Mouse (Mus musculus) layer of hippocampus, postnatal 14 days (tissue): ENCODE measurements at regions not wholly inside any gene's neighbourhood (a gene's known extent, or its start where the extent isn't known, plus 50 kb on each side); places are given as distances from the start of the nearest gene placed in this dataset.

Experiments
- DNase-seq, 2 experiments: peaks; one replicate each; pipeline ENCODE4 v3.0.0; 2021 to 2022; ENCODE audit warnings: low spot score in 2 of 2, mixed read lengths in 1 of 2

DNA sequence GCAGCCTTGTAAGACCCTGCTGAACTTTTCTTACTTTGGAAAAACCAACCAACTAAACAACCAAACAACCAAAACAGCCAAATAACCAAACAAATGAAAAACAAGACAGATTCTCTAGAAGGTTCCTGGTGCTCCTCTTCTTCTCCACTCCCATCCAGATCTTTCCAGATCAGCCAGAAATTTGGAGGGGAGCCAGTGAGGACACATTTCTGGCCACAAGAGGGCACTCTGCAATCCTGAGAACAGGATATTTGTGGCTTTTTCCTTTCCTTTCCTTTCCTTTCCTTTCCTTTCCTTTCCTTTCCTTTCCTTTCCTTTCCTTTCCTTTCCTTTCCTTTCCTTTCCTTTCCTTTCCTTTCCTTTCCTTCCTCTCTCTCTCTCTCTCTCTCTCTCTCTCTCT, 177.9 kb upstream of the Prok2 start:
- DNase-seq: peak; percentile 61 to 79

DNA sequence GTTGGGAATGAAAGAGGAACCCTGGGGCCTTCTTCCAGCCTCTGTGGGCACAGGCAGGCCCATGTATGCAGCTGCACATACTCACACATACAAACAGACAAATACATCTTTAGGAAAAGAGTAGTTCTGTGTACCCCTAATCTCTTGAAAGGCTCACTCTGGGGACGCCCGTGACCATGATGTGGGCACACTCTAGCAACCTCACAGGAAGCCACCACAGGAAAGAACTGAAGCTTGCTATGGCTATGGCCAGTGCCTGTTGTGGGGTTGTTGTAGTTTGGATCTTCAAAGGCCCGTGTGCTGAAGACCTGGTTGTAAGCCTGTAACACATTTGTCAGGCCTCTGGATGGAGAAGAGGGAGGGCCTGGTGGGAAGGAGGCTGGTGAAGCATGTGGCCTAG, 175.4 kb upstream of the Prok2 start:
- DNase-seq: no peak

DNA sequence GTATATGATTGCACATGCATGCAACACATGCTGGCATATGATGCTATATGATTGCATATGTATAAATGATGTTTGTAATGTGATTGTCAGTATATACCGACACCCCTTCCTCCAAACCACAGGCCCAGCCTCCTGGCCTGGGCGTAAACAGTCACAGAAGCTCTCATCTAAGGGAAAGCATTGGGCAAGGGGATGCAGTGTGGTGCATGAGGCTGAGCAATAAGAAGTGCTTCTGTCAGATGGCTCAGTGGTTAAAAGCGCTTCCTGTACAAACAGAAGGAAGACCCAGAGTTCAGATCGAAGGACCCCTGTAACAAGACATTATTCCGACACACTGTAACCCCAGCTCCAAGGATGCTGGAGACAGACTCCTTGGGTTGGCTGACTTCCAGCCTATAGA, 175.0 kb upstream of the Prok2 start:
- DNase-seq: no peak

DNA sequence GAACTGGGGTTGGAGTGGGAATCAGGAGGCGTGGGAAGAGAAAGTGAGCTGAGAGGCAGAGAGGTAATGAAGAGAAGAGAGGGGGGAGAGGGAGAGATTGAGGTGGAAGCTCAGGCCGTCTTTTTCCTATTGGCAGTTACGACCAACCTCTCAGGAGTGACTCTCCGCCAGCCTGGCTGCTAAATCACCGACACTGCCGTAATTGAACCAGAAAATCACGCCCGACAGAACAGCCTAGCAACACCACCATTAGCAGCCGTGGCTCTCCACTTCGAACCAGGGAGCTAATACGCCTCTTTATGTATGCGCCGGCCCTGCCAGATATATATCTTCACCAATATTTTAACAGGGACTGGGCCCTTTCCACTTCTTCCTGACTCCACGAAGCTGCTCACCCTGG, 173.5 kb upstream of the Prok2 start:
- DNase-seq: no peak

DNA sequence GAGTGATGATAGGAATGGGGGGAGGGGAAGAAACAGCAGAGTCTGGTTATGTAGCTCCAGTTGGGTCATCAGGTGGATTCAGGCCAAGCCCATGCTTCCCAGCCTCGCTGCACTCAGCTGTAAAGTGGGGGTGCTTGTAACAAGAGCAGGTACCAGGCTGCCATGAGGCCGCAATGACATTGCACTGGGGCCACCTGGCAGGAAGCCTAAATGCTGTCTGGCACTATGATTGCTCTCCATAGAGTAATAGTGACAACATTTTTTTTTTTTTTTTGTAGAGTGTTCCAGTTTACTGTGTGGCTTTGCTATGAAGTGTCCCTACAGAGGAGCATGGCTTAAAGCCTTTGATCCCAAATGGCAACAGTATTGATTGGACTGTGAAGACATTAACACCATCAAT, 171.9 kb upstream of the Prok2 start:
- no peak for DNase-seq

DNA sequence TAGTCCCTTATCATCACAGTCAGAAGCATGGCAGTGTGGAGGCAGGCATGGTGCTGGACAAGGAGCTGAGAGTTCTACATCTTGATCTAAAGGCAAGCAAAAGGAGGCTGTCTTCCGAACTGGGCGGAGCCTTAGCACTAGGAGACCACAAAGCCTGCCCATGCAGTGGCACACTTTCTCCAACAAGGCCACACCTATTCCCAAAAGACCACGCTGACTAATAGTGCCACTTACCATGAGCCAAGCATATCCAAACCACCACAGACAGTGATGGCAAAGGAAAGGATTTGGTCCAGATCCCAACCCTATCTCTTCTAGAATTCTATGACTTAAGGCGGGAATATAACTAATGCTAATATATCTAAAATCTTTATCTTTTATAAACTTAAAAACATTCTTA, 169.4 kb upstream of the Prok2 start:
- no peak for DNase-seq

DNA sequence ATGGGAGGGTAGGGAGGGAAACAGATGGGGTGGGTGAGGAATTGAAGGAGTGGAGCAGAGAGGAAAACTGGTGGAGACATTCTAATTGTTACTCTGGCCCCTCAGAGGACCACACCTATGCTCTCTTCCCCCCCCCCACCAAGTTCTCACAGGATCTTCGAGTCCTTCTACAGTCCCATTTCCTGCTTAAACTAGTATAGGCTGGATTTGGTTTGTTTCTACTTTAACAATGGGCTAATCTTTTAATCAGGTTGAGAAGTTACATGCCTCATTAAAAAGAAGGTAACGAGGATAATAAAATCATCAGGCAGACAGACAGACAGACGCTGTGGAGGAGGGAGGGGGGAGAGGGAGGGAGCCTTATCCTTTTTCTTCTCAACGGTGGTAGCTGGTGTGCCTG, 167.7 kb upstream of the Prok2 start:
- no peak for DNase-seq

DNA sequence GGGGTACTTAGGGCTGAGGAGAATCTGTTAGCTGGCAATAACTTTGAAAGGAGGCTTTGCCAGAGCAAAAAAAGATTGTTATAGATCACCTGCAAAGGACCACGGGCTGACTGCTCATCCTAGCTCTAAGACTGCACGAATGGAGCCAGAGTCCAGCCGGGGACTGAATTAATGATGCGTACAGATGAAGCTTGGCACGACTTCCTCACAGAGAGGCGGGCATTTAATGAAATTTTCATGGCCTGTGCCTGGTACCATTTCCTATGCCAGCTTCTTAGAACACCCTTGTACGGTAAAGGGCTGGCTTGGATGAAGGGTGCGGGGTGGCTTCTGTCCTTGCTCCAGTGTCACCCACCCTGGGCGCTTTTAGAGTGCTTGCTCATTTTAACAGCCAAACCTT, 166.0 kb upstream of the Prok2 start:
- DNase-seq: no peak

DNA sequence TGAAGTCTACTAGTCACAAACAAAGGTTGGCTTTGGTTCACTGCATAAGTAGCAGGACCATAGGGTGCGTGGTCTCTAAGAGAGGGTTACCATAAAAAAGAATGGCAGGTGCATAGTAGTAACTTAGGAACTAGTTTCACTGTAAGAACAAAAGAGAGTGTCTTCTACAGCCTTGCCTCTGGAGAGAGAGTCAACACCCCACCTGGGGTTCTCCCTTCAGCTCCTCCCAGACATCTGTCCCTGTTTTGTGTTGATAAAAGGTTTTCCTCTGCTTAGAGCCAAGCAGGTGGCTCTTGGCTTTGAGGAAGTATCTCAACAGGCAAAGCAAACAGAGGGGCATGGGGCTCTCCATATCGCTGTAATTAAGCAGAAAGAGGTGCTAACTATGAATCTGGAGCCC, 165.6 kb upstream of the Prok2 start:
- no peak for DNase-seq

DNA sequence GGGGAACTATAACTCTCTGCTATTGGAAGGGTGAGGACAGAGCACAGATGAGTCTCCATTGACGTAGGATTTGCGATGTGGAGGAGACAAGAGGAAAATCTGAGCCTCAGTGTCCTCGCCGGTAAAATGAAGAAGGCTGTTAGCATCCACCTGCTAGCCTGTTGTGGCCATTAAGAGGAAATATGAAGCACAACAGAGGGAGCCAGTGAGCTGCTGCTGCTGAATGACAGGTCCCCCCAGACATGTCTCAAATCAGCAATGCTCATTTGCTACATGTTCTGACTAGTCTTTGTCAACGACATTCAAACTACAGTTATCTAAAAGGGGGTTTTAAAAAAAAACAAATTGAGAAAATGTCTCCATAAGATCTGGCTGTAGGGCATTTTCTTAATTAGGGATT, 164.6 kb upstream of the Prok2 start:
- DNase-seq: no peak

DNA sequence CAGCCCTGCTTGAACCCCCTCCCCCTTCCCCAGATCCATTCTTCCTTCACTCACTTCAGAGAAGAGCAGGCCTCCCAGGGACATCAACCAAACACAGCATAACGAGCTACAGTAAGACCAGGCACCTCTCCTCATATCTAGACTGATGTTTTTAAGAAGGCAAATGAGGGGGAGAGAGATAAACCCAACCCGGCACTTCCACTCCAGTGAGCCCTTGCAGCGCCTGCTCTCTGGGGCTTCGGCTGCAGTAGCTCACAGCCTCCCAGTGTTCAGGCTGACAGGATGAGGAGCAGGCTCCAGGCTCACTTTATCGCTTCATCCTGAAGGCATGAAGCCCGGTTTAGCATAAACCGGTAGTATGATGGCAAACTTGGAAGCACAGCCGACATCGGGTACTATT, 162.9 kb upstream of the Prok2 start:
- DNase-seq: no peak

DNA sequence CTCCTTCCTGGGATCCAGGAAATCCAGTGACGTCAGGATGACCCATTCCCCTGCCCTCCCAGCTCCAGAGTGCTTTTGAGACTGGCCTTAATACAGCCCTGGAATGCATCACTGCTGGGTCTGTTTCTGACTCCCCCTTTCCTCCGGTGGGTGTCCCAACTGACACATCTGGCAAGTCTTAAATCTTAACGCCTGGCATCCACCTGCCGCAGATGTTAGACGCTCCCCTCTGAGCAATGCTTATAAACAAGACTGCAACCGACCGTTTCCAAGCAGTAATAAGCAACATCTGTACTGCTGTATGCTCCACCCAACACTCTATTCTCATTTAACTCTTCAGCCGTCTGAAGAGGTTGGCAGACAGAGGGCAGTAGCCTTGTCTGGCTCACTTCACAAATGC, 161.7 kb upstream of the Prok2 start:
- no peak for DNase-seq

DNA sequence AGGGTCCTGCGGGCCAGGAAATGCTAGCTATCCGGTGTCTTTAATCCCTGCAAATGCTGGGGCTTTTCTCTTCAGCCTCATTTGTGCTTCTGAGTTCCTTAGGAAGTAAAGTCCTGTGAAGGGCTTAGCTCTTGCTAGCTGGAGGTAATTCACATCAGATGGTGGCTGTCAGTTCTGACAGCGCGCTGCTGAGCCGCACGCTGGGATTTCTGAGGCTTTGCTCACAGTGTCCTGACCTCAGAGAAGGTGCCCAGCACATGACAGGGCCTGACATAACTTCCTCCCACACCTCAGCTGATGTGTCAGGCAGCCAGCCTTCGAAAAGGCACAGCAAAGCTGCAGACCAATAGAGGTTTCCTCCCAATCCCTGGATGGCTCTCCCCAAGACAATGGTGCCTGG, 158.6 kb upstream of the Prok2 start:
- no peak for DNase-seq

DNA sequence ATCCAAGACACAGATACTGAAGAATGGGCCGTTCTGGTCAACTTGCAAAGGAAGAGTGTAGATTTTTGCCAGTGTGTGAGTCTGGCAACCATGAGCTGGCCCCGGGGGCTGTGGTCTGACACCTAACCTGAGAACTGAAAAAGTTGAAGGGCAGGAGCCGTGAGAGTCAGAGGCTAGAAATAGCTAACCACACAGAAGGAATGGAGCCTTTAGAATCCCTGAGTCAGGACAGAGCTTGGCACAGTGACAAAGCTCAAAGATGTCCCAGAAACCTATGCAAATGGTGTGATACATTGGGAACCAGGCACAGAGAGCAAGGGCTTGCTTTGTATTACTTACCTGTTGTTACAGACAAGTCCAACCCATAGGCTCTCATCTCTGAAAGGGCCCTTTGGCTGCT, 157.9 kb upstream of the Prok2 start:
- no peak for DNase-seq

DNA sequence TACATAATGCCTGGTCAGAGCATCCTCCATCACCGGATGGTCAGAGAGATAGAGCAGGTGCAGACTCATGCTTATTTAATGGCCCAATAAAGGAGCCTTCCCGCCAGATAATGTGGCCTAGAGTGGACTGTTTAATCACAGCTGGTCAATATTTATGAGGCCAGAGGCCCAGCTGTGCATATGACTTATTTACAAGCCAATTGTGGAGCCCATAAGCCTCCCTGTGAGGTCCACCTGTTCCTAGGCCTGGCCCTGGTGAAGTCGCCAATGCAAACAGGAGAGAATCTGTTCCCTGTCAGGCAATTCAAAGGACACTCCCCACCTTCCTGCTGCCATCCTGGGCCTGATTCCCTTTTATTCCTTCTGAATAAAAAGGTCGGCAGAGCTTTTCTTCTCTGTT, 155.4 kb upstream of the Prok2 start:
- no peak for DNase-seq

DNA sequence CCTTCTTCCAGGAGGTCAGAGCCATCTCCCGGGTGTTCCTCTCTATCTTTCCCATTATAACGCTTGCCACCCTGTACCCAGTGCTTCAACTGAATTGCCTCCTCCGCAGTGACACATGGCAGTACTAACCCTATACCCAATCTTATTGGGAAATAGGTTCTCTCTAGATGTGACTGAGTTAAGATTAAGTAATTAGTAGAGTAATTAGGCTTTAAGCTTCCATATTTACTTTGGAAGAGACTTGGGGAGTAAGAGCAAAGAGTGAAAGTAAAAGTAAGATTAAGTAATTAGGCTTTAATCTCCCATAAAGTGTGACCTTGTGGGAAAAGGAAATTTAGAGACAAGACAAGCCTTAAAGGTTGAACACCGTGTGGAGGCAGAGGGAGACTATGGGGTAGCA, 148.7 kb upstream of the Prok2 start:
- no peak for DNase-seq

DNA sequence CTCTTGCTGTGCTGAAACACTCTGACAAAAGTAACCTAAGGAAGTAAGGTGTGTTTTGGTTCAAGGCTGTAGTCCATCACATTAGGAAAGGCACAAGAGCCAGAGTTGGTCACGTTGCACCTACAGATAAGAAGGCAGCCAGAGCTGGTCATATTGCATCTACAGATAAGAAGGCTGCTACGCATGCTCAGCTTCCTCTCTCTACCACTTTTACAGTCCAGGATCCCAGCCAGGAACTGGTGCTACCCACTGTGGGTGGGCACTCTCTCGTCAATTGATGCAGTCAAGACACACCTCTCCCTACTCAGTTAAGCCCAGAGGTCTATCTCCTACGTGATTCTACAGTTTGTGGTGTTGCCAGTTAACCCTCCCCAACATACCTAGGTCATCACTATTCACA, 147.8 kb upstream of the Prok2 start:
- no peak for DNase-seq

DNA sequence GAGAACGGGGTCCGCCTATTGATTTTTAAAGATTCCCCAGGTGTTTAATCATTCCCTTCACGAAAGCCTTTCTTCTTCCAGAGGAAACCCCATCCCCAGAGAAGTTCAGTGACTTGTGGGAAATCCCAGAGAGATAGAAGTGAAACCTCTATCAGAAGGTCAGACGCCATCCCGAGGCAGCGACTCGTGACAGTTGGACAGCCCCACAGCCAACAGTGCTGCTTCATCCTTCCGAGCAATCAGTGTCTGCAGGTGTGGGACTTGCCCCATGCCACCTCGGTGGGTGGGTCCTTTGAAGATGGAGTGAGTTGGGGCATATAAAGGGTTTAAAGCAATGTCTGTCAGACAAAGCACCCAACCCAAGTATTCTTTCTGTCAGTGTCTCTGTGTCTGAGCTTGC, 139.9 kb upstream of the Prok2 start:
- DNase-seq: no peak

DNA sequence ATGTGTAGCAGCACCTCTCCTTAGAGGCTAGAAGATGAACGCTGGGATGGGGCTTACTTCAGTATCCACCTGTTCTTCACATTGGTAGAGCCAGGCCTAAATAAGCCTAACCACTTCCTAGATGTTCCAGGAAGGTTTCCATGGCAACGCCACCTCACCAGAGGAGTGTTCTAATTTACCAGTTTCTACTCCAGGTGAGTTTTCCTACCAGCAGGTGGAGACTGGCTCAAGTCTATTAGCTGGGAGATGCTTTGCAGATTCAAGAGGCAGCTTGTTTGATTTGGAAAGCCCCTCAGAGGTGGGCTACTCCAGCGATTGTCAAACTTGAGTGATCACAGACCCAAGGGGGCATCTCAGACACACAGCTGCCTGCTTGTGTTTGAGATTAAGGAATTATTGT, 138.8 kb upstream of the Prok2 start:
- DNase-seq: peak in 1 of 2 experiments; percentile 21

DNA sequence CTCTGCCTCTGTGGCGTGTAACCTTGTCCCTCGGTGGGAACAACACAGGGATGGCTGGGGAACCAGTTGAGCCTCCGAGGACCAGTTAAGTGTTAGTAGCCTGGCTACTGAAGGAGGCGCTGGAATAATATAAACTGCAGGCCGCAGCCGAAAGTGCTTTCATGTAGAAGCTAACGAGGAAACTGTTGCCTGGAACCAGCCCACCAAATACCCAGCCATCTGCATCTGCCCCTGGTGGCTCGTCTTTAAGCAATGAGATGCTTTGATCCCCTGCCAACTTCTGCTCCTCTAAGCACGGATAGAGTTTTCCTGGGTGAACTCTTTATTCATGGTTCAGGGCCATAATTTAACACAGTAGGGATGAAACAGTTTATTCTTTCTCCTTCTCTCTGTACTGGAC, 137.2 kb upstream of the Prok2 start:
- peak in 1 of 2 experiments; percentile 19 for DNase-seq

DNA sequence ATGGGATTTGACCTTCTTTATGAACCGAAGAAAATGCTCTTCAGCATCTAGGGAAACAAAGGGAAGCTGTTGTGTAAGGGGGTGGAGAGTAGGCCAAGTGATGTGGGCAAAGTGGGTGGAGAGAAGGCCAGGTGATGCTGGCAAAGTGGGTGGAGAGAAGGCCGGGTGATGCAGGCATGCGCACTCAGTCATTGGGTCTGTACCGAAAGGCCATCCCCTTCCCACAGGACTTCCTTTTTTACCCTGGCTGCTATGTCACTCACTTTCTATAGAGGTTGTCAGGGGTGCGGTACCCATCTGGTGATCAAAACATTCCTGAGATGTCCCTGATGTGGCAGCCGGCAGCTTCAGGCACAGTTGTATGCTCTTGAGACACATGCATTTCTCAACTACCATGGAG, 131.2 kb upstream of the Prok2 start:
- DNase-seq: no peak

DNA sequence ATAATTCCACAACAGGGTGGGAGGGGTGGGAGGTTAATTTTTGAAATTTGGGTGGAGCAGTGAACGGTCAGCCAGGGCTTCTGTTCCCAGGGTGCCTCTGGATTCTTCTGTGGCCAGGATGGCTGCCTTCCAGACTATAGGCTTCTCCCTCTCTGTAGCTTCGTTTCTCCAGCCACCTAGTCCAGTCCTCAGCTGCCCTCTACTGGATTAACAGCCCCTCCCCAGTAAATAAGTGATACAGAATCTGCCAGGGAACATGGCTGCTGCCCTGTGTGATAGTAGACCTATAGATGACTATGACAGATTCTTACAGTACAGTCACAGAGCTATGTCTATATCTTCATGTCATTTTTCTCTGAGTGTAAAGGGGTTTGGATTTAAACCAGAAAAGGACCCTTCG, 127.5 kb upstream of the Prok2 start:
- DNase-seq: no peak

DNA sequence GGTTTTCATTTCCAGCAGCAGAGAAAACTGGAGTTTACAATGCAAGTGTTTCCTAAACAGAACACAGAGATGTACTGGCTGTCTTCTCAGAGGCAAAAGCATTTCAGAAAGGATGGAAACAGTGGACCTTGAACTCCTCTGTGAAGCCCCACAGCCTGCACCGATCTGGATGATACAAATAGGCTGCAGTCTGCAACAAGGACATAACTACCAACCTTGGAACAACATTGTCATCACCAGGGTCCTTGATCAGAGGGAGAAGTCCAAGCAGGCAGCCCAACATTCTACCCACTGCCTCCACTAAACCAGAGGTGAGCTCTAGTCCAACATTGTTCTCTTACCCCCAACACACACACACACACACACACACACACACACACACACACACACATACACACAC, 124.5 kb upstream of the Prok2 start:
- DNase-seq: no peak

DNA sequence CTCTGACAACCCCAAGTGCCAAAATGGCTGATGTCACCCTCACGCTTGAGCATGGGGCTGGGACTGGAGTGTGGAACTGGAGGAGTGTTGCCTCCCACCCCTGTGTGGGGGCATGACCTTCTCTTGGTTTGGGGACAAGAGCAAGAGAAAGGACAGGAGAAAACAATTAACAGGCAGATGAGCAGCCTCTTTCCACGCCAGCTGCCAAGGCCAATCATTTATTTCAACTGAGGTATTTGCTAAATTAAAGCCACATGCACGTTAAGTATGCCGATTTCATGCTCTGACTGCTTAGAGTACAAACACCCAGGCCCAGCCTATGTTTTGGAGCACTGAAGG, 119.3 kb upstream of the Prok2 start:
- no peak for DNase-seq
